Mouse (Mus musculus) thymus, postnatal 10 days (tissue): ENCODE results near the gene Zfp710.
"Not testable (repeated sequence)": the region's sequence is repeated elsewhere in the genome, so short reads cannot be mapped to it uniquely, and the experiment has no call there.

Experiments
- DNase-seq, 2 experiments: peaks; one replicate each; pipeline ENCODE4 v3.0.0; 2021; ENCODE audit warnings: low spot score in 2 of 2

The Zfp710 gene

GRCm38 (mm10) chr7:80026990-80027635 is 2.5 kb downstream of the Zfp710 start:
- DNase-seq: peak; percentile 69 to 72

- DNase-seq: peak in 1 of 2 experiments; percentile 19
Measured at GRCm38 (mm10) chr7:80027636-80028417, 3.2 kb downstream of the Zfp710 start.

GRCm38 (mm10) chr7:80028418-80028720 is 3.8 kb downstream of the Zfp710 start:
- no peak for DNase-seq

- DNase-seq: no peak
Measured at GRCm38 (mm10) chr7:80030009-80030408, 5.4 kb downstream of the Zfp710 start.

GRCm38 (mm10) chr7:80030486-80030885 is 5.9 kb downstream of the Zfp710 start:
- no peak for DNase-seq

- DNase-seq: no peak
Measured at GRCm38 (mm10) chr7:80030987-80031386, 6.4 kb downstream of the Zfp710 start.

GRCm38 (mm10) chr7:80031478-80031877 is 6.9 kb downstream of the Zfp710 start:
- DNase-seq: no peak

- peak in 1 of 2 experiments; percentile 20 for DNase-seq
Measured at GRCm38 (mm10) chr7:80032216-80033052, 7.8 kb downstream of the Zfp710 start.

- peak in 1 of 2 experiments; percentile 16 for DNase-seq
Measured at GRCm38 (mm10) chr7:80033064-80033717, 8.6 kb downstream of the Zfp710 start.

GRCm38 (mm10) chr7:80033771-80034170 is 9.2 kb downstream of the Zfp710 start:
- DNase-seq: no peak

- DNase-seq: no peak
Measured at GRCm38 (mm10) chr7:80035086-80035485, 10.5 kb downstream of the Zfp710 start.

GRCm38 (mm10) chr7:80035748-80036147 is 11.1 kb downstream of the Zfp710 start:
- no peak for DNase-seq

- no peak for DNase-seq
Measured at GRCm38 (mm10) chr7:80039699-80040098, 15.1 kb downstream of the Zfp710 start.

GRCm38 (mm10) chr7:80044170-80044569 is 19.6 kb downstream of the Zfp710 start:
- DNase-seq: no peak

- DNase-seq: no peak
Measured at GRCm38 (mm10) chr7:80047041-80047440, 22.4 kb downstream of the Zfp710 start.

GRCm38 (mm10) chr7:80049746-80050145 is 25.1 kb downstream of the Zfp710 start:
- DNase-seq: no peak

GRCm38 (mm10) chr7:80050382-80050781 is 25.8 kb downstream of the Zfp710 start:
- not testable (repeated sequence) for DNase-seq

- DNase-seq: no peak
Measured at GRCm38 (mm10) chr7:80051835-80052234, 27.2 kb downstream of the Zfp710 start.

GRCm38 (mm10) chr7:80052261-80052660 is 27.6 kb downstream of the Zfp710 start:
- DNase-seq: no peak

GRCm38 (mm10) chr7:80053147-80053546 is 28.5 kb downstream of the Zfp710 start:
- DNase-seq: no peak

- DNase-seq: no peak
Measured at GRCm38 (mm10) chr7:80055781-80056180, 31.2 kb downstream of the Zfp710 start.
